Mouse (Mus musculus) midbrain, postnatal 0 days (tissue): ENCODE results near the gene Arf6. TPM values are rescaled to one million over a fixed set of nuclear protein-coding genes. Genes with fewer than 3 reads are reported as not detected.

Experiments used
- ATAC-seq: fragments of 200-750 bp; cut with Nextera tagmentation; 2 replicates; pipeline ENCODE4 v1.8.0; 2017; ENCODE audit warnings: moderate number of reproducible peaks, mild to moderate bottlenecking, moderate TSS enrichment, moderate library complexity; ENCODE audit not compliant: low FRiP score
- DNase-seq: peaks from one replicate; pipeline ENCODE4 v3.0.0-alpha.2; 2015; ENCODE audit warnings: low spot score
- H3K27ac ChIP-seq: fragments of 300-500 bp; sonication (generic); 2 replicates; pipeline ENCODE4 v1.5.1; 2014; ENCODE audit warnings: low read depth, mild to moderate bottlenecking, low read length, mixed read lengths
- H3K27me3 ChIP-seq: fragments of 300-500 bp; sonication (generic); 2 replicates; pipeline ENCODE4 v1.6.1; 2014; ENCODE audit warnings: low read length, control low read depth, mixed read lengths; ENCODE audit not compliant: insufficient read depth
- H3K36me3 ChIP-seq: fragments of 300-500 bp; sonication (generic); 2 replicates; pipeline ENCODE4 v1.6.1; 2014; ENCODE audit warnings: low read length, control low read depth, mixed read lengths; ENCODE audit not compliant: insufficient read depth
- H3K4me1 ChIP-seq: fragments of 300-500 bp; sonication (generic); 2 replicates; pipeline ENCODE4 v1.6.1; 2014; ENCODE audit warnings: mild to moderate bottlenecking, control low read depth, antibody characterized with exemption, low read length, mixed read lengths; ENCODE audit not compliant: insufficient read depth
- H3K4me2 ChIP-seq: fragments of 300-500 bp; sonication (generic); 2 replicates; pipeline ENCODE4 v1.6.1; 2014; ENCODE audit warnings: low read depth, mild to moderate bottlenecking, low read length, mixed read lengths; ENCODE audit not compliant: poor library complexity, severe bottlenecking
- H3K4me3 ChIP-seq: fragments of 300-500 bp; sonication (generic); 2 replicates; pipeline ENCODE4 v1.5.1; 2014; ENCODE audit warnings: low read depth, mild to moderate bottlenecking, low read length, moderate library complexity
- H3K9ac ChIP-seq: fragments of 300-500 bp; sonication (generic); replicated peaks from 2 replicates; pipeline ENCODE4 v1.6.1; 2014; ENCODE audit warnings: mild to moderate bottlenecking, low read length, moderate library complexity, mixed read lengths; ENCODE audit not compliant: poor library complexity, severe bottlenecking
- H3K9me3 ChIP-seq: fragments of 300-500 bp; sonication (generic); 2 replicates; pipeline ENCODE4 v1.6.1; 2016; ENCODE audit warnings: low read length, control low read depth
- CTCF ChIP-seq: IDR thresholded peaks from 2 replicates; pipeline ENCODE4 v1.5.1; 2016; ENCODE audit warnings: antibody characterized with exemption, mild to moderate bottlenecking
- WGBS: fragments of 180-500 bp; shearing (Covaris S2); extraction: QIAGEN DNeasy Blood & Tissue Kit; methylation state at CpG from one replicate; pipeline ENCODE4 v1.1.7; 2014; 5-methylcytosine and 5-hydroxymethylcytosine counted together
- microRNA-seq: library from miRNA; unstranded; fragments of <30 nt; microRNA quantifications from one replicate; pipeline ENCODE4, GENCODE M21; 2016; ENCODE audit warnings: borderline number of aligned reads
- polyA plus RNA-seq: library from polyadenylated mRNA; unstranded; fragments of >200 nt; fragmentation: Nextera tagmentation; extraction: Ambion mirVana; gene quantifications from 2 replicates; pipeline ENCODE4 v1.2.1, GENCODE M21; 2015
- total RNA-seq: library from RNA; depleted of rRNA; stranded (reverse); fragments of >200 nt; gene quantifications from 2 replicates; pipeline ENCODE4 v1.2.3, GENCODE M21; 2014; rRNA removed

Gene Arf6
- total and polyA plus RNA-seq, 2 experiments from 2014 or later, result 42.0 to 122 TPM

- ATAC-seq (no peak), DNase-seq (no peak)
- H3K27ac ChIP-seq, result no peak overlapping the region
- no peak overlapping the region for H3K4me2 ChIP-seq
- H3K27me3 ChIP-seq, result no peaks in the 10 kb centered on the region
- H3K36me3 ChIP-seq, result no peaks in the 10 kb centered on the region
- TF ChIP-seq CTCF, result no peak
- H3K4me1 ChIP-seq, result no peaks in the 10 kb centered on the region
- no peak overlapping the region for H3K4me3 ChIP-seq
- WGBS, result 90% methylated on average over 20 of the region's 20 CpGs
- H3K9me3 ChIP-seq, result no peaks in the 10 kb centered on the region
- H3K9ac ChIP-seq, result no peak overlapping the region
These were observed 51.0 kb downstream of the Arf6 start for GRCm38 (mm10) chr12:69422827-69423537.

Small RNA genes within 50 kb of the gene (microRNA-seq; reads per million reads assigned to microRNA genes)
- gene Gm47299 (not detected), gene Gm47305 (not detected)

Other genes with a start within 250 kb of the Arf6 start
- 145 and 151 TPM in 2 replicates for gene Rps29, start 213.0 kb upstream of the Arf6 start, total RNA-seq
- 1,280 and 1,361 TPM in 2 replicates for gene Rps29, start 213.0 kb upstream of the Arf6 start, polyA plus RNA-seq
- gene Lrr1, start 203.3 kb upstream of the Arf6 start, total RNA-seq, result 0.24 and 1.6 TPM in 2 replicates
- gene Lrr1, start 203.3 kb upstream of the Arf6 start, polyA plus RNA-seq, result 1.2 and 1.3 TPM in 2 replicates
- gene Rpl36al, start 188.1 kb upstream of the Arf6 start, total RNA-seq, result 117 and 148 TPM in 2 replicates
- gene Rpl36al, start 188.1 kb upstream of the Arf6 start, polyA plus RNA-seq, result 352 and 392 TPM in 2 replicates
- 54.6 and 59.0 TPM in 2 replicates for gene Mgat2, start 188.0 kb upstream of the Arf6 start, total RNA-seq
- 41.5 and 41.9 TPM in 2 replicates for gene Mgat2, start 188.0 kb upstream of the Arf6 start, polyA plus RNA-seq
- gene Gm49383, start 175.0 kb upstream of the Arf6 start, total RNA-seq, result 0.38 and 4.0 TPM in 2 replicates
- gene Gm49383, start 175.0 kb upstream of the Arf6 start, polyA plus RNA-seq, result 5.3 and 5.4 TPM in 2 replicates
- gene Dnaaf2, start 173.7 kb upstream of the Arf6 start, total RNA-seq, result 5.0 and 6.1 TPM in 2 replicates
- gene Dnaaf2, start 173.7 kb upstream of the Arf6 start, polyA plus RNA-seq, result 8.0 and 9.4 TPM in 2 replicates
- gene Gm49384, start 167.9 kb upstream of the Arf6 start, total RNA-seq, result 1.2 TPM in 1 of 2 replicates, not detected in the other
- 2.5 and 2.9 TPM in 2 replicates for gene Gm49384, start 167.9 kb upstream of the Arf6 start, polyA plus RNA-seq
- 2.4 and 3.6 TPM in 2 replicates for gene Pole2, start 144.0 kb upstream of the Arf6 start, total RNA-seq
- 1.4 TPM in 2 replicates for gene Pole2, start 144.0 kb upstream of the Arf6 start, polyA plus RNA-seq
- gene Klhdc1, start 131.0 kb upstream of the Arf6 start, total RNA-seq, result 8.5 TPM in 2 replicates
- gene Klhdc1, start 131.0 kb upstream of the Arf6 start, polyA plus RNA-seq, result 18.1 and 25.6 TPM in 2 replicates
- 303 and 373 TPM in 2 replicates for gene Klhdc2, start 75.5 kb upstream of the Arf6 start, total RNA-seq
- 259 and 266 TPM in 2 replicates for gene Klhdc2, start 75.5 kb upstream of the Arf6 start, polyA plus RNA-seq
- gene Nemf, start 15.0 kb upstream of the Arf6 start, total RNA-seq, result 24.0 and 40.8 TPM in 2 replicates
- 63.9 and 69.6 TPM in 2 replicates for gene Nemf, start 15.0 kb upstream of the Arf6 start, polyA plus RNA-seq
- gene Gm9887, start 308 bp downstream of the Arf6 start, total RNA-seq, result not detected in 2 replicates
- 0.90 and 1.0 TPM in 2 replicates for gene Gm9887, start 308 bp downstream of the Arf6 start, polyA plus RNA-seq
- 7.5 and 9.4 TPM in 2 replicates for gene Vcpkmt, start 210.9 kb downstream of the Arf6 start, total RNA-seq
- 32.2 and 32.5 TPM in 2 replicates for gene Vcpkmt, start 210.9 kb downstream of the Arf6 start, polyA plus RNA-seq